Mouse (Mus musculus): ENCODE results near the gene Itpr2. TPM values are rescaled to one million over a fixed set of nuclear protein-coding genes. Genes with fewer than 3 reads are reported as not detected.

The Itpr2 gene
- polyA plus RNA-seq, 1 experiment from 2014 or later = 49.4 TPM

DNA sequence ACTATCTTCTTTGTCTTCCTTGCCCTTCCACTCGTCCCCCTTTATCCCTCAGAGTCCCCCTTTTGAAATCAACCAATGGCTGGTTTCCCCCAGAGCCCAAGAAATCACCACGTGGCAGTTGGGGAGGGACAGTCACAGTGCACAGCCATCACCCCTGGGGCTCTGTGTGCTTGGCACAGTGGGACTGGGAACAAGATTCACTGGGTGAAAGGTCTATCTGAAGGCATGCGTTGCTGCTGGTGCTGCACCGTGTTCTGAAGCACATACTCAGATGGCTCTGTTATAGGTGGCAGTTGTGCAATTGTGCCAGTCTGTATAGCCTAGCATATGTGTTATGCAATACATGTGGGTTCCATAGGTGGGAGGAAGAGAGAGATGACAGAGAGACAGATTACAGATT lies 154.5 kb downstream of the Itpr2 start:
- peaks cover 21% of the 10 kb centered on the region for H3K36me3 ChIP-seq (ENCODE audit: control insufficient read depth, insufficient read depth)
- no peak overlapping the region for H3K9ac ChIP-seq (ENCODE audit: low read length)
- 58% methylated on average over 4 of the region's 4 CpGs for WGBS
- H3K9me3 ChIP-seq (replicated peaks; ENCODE audit: control insufficient read depth, low read length) = 0 out of 2 replicates have a peak, but pooled peaks cover 3% of the 10 kb centered on the region
- no peaks in the 10 kb centered on the region for H3K27me3 ChIP-seq (ENCODE audit: control insufficient read depth, insufficient read depth, low read length)
- peaks cover 4% of the 10 kb centered on the region; the same call in 1 of the 2 replicates for H3K4me1 ChIP-seq (ENCODE audit: control insufficient read depth, insufficient read depth, low read length)
- no peak overlapping the region for H3K4me2 ChIP-seq (ENCODE audit: low read depth, low read length)
- H3K4me3 ChIP-seq (ENCODE audit: low read length) = no peak overlapping the region
- no peak for ATAC-seq (replicated peaks; ENCODE audit: extremely low read depth, insufficient read depth, low FRiP score)
- no peak overlapping the region for H3K27ac ChIP-seq (ENCODE audit: low read length)

GRCm38 (mm10) chr6:146346545-146347195 lies 155.4 kb downstream of the Itpr2 start:
- Histone ChIP-seq H3K4me2 (ENCODE audit: low read depth, low read length) (no peak overlapping the region), H3K9ac (ENCODE audit: low read length) (no peak overlapping the region), H3K27me3 (ENCODE audit: control insufficient read depth, insufficient read depth, low read length) (no peaks in the 10 kb centered on the region), H3K4me1 (ENCODE audit: control insufficient read depth, insufficient read depth, low read length) (peaks cover 4% of the 10 kb centered on the region; the same call in 1 of the 2 replicates), H3K9me3 (replicated peaks; ENCODE audit: control insufficient read depth, low read length) (0 out of 2 replicates have a peak, but pooled peaks cover 3% of the 10 kb centered on the region), H3K4me3 (ENCODE audit: low read length) (no peak overlapping the region), H3K27ac (ENCODE audit: low read length) (no peak overlapping the region), H3K36me3 (ENCODE audit: control insufficient read depth, insufficient read depth) (peaks cover 21% of the 10 kb centered on the region)
- WGBS = 94% methylated on average over 8 of the region's 8 CpGs
- no peak for ATAC-seq (replicated peaks; ENCODE audit: extremely low read depth, insufficient read depth, low FRiP score)

DNA sequence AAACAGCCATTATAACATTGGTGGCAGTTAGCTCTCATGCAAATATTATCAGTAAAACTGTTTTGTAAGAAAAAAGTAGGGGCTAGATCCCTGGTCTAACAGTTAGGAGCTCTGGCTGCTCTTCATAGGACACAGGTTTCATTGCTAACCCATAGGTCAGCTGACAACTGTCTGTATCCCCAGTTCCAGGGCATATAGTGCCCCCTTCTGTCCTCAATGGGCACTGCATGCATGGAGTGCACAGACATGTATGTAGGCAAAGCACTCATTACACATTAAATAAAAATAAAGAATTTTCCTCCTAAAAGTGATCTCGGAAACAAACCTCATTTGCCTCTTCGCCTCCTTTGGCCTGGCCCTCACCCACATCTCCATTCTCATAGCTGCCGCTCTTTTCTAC lies 157.3 kb downstream of the Itpr2 start:
- H3K9ac ChIP-seq (ENCODE audit: low read length) = no peak overlapping the region
- no peak for ATAC-seq (replicated peaks; ENCODE audit: extremely low read depth, insufficient read depth, low FRiP score)
- peaks cover 4% of the 10 kb centered on the region; the same call in 1 of the 2 replicates for H3K4me1 ChIP-seq (ENCODE audit: control insufficient read depth, insufficient read depth, low read length)
- no peaks in the 10 kb centered on the region for H3K9me3 ChIP-seq (replicated peaks; ENCODE audit: control insufficient read depth, low read length)
- no peaks in the 10 kb centered on the region for H3K27me3 ChIP-seq (ENCODE audit: control insufficient read depth, insufficient read depth, low read length)
- no peak overlapping the region for H3K27ac ChIP-seq (ENCODE audit: low read length)
- no peak overlapping the region for H3K4me3 ChIP-seq (ENCODE audit: low read length)
- H3K4me2 ChIP-seq (ENCODE audit: low read depth, low read length) = no peak overlapping the region
- 96% methylated on average over 3 of the region's 3 CpGs for WGBS
- peaks cover 14% of the 10 kb centered on the region for H3K36me3 ChIP-seq (ENCODE audit: control insufficient read depth, insufficient read depth)

DNA sequence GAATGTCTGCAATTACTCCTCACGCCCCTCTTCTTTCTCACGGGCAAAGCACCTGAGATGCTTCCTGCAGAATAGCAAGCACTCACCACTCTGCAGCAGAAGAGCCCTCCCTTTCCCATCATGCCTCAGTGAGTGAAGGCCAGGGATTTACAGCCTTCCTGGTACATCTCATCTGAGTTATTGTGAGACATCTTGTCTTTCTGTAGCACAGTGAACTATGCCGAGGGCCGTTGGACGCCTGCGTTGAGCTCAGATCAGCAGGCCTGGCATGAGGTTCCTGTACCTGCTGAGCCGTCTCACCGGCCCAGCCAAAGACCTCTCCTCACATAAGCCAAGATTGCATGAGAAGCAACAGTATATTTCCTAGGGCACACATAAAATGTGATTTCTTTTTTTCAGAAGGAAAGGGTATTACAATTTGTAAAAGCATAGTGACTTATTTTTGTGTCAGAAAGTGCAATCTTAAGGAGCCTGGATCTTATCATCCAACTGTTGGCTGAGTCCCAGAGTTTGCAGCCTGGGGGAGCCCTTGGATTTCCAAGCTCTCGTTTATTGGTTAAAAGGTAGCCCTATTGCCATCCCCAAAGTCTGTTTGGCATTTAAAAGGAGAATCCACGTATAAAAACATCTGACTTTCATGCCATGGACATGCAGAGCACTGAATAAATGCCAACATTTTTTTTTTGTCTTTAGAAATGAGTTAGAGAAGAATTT lies 158.2 kb downstream of the Itpr2 start:
- no peaks in the 10 kb centered on the region for H3K9me3 ChIP-seq (replicated peaks; ENCODE audit: control insufficient read depth, low read length)
- 58% methylated on average over 10 of the region's 10 CpGs for WGBS

DNA sequence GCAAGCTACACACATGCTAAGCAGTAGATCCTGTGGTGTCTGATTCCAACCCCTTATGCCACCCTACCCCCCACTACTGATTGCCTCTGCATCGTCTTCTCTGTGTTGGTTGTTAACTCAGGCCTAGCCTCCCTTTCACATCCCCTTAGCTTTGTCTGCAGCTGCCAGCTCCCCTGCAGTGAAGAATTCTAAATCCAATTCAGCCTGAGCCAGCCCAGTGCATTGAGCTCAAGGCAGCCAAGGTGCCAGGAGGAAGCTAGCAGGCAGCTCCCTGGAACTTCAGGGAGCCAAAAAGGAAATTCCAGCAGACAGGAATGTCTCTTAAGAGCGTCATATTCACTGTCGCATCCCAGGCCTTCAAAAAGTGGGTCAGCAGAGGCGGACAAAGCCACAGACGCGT lies 159.0 kb downstream of the Itpr2 start:
- Histone ChIP-seq H3K4me1 (ENCODE audit: control insufficient read depth, insufficient read depth, low read length) (peaks cover 4% of the 10 kb centered on the region; the same call in 1 of the 2 replicates), H3K27ac (ENCODE audit: low read length) (no peak overlapping the region), H3K4me3 (ENCODE audit: low read length) (no peak overlapping the region), H3K27me3 (ENCODE audit: control insufficient read depth, insufficient read depth, low read length) (no peaks in the 10 kb centered on the region), H3K4me2 (ENCODE audit: low read depth, low read length) (no peak overlapping the region), H3K9me3 (replicated peaks; ENCODE audit: control insufficient read depth, low read length) (no peaks in the 10 kb centered on the region), H3K9ac (ENCODE audit: low read length) (no peak overlapping the region), H3K36me3 (ENCODE audit: control insufficient read depth, insufficient read depth) (peaks cover 9% of the 10 kb centered on the region)
- 55% methylated on average over 6 of the region's 6 CpGs for WGBS
- no peak for ATAC-seq (replicated peaks; ENCODE audit: extremely low read depth, insufficient read depth, low FRiP score)

More for the DNA sequence above, 158.2 kb downstream of the Itpr2 start:
- Histone ChIP-seq H3K4me1 (ENCODE audit: control insufficient read depth, insufficient read depth, low read length) (peaks cover 4% of the 10 kb centered on the region; the same call in 1 of the 2 replicates), H3K4me3 (ENCODE audit: low read length) (no peak overlapping the region), H3K4me2 (ENCODE audit: low read depth, low read length) (no peak overlapping the region), H3K27me3 (ENCODE audit: control insufficient read depth, insufficient read depth, low read length) (no peaks in the 10 kb centered on the region), H3K36me3 (ENCODE audit: control insufficient read depth, insufficient read depth) (peaks cover 9% of the 10 kb centered on the region), H3K9ac (ENCODE audit: low read length) (no peak overlapping the region), H3K27ac (ENCODE audit: low read length) (no peak overlapping the region)
- ATAC-seq (replicated peaks; ENCODE audit: extremely low read depth, insufficient read depth, low FRiP score) = no peak

GRCm38 (mm10) chr6:146341934-146342333 lies 160.1 kb downstream of the Itpr2 start:
- Histone ChIP-seq H3K27me3 (ENCODE audit: control insufficient read depth, insufficient read depth, low read length) (no peaks in the 10 kb centered on the region), H3K4me3 (ENCODE audit: low read length) (no peak overlapping the region), H3K9me3 (replicated peaks; ENCODE audit: control insufficient read depth, low read length) (no peaks in the 10 kb centered on the region), H3K36me3 (ENCODE audit: control insufficient read depth, insufficient read depth) (peaks cover 9% of the 10 kb centered on the region), H3K4me1 (ENCODE audit: control insufficient read depth, insufficient read depth, low read length) (peaks cover 9% of the 10 kb centered on the region), H3K27ac (ENCODE audit: low read length) (no peak overlapping the region), H3K4me2 (ENCODE audit: low read depth, low read length) (no peak overlapping the region), H3K9ac (ENCODE audit: low read length) (no peak overlapping the region)
- 90% methylated on average over 3 of the region's 3 CpGs for WGBS
- ATAC-seq (replicated peaks; ENCODE audit: extremely low read depth, insufficient read depth, low FRiP score) = no peak

- Histone ChIP-seq H3K4me2 (ENCODE audit: low read depth, low read length) (no peak overlapping the region), H3K36me3 (ENCODE audit: control insufficient read depth, insufficient read depth) (peaks cover 7% of the 10 kb centered on the region), H3K4me1 (ENCODE audit: control insufficient read depth, insufficient read depth, low read length) (peaks cover 9% of the 10 kb centered on the region), H3K9ac (ENCODE audit: low read length) (no peak overlapping the region), H3K27ac (ENCODE audit: low read length) (no peak overlapping the region), H3K9me3 (replicated peaks; ENCODE audit: control insufficient read depth, low read length) (no peaks in the 10 kb centered on the region), H3K4me3 (ENCODE audit: low read length) (no peak overlapping the region), H3K27me3 (ENCODE audit: control insufficient read depth, insufficient read depth, low read length) (no peaks in the 10 kb centered on the region)
- 89% methylated on average over 3 of the region's 3 CpGs for WGBS
- ATAC-seq (replicated peaks; ENCODE audit: extremely low read depth, insufficient read depth, low FRiP score) = no peak
Observed at GRCm38 (mm10) chr6:146341413-146341812, 160.6 kb downstream of the Itpr2 start.

DNA sequence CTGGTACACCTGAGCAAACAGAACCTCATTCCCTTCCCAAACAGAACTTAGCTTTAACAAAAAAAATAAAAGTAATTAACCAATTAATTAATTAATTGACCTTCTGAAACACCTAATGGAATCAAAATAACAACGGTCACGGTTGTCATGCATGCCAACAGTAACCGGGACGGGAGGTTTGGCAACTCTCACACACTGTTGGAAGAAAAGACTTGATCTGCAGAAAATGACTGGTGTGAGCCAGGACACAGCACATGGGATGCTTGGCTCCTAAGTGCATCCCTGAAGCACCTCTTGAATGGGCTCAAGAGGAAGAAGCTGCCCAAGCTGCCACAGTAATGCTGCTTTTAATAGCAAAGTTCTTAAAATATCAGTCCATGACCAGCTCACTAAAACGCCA lies 161.1 kb downstream of the Itpr2 start:
- 86% methylated on average over 5 of the region's 5 CpGs for WGBS
- no peak overlapping the region for H3K4me2 ChIP-seq (ENCODE audit: low read depth, low read length)

GRCm38 (mm10) chr6:146339779-146340178 lies 162.2 kb downstream of the Itpr2 start:
- H3K36me3 ChIP-seq (ENCODE audit: control insufficient read depth, insufficient read depth) = peaks cover 2% of the 10 kb centered on the region
- H3K27me3 ChIP-seq (ENCODE audit: control insufficient read depth, insufficient read depth, low read length) = no peaks in the 10 kb centered on the region
- H3K4me2 ChIP-seq (ENCODE audit: low read depth, low read length) = no peak overlapping the region
- ATAC-seq (replicated peaks; ENCODE audit: extremely low read depth, insufficient read depth, low FRiP score) = no peak; the same call in 1 of the 2 replicates
- no peak overlapping the region for H3K27ac ChIP-seq (ENCODE audit: low read length)
- no peaks in the 10 kb centered on the region for H3K9me3 ChIP-seq (replicated peaks; ENCODE audit: control insufficient read depth, low read length)
- H3K4me1 ChIP-seq (ENCODE audit: control insufficient read depth, insufficient read depth, low read length) = peaks cover 9% of the 10 kb centered on the region
- no peak overlapping the region for H3K4me3 ChIP-seq (ENCODE audit: low read length)
- WGBS = 50% methylated on average over 10 of the region's 10 CpGs
- H3K9ac ChIP-seq (ENCODE audit: low read length) = no peak overlapping the region

More for the DNA sequence above, 161.1 kb downstream of the Itpr2 start:
- Histone ChIP-seq H3K9me3 (replicated peaks; ENCODE audit: control insufficient read depth, low read length) (no peaks in the 10 kb centered on the region), H3K9ac (ENCODE audit: low read length) (no peak overlapping the region), H3K27ac (ENCODE audit: low read length) (no peak overlapping the region), H3K4me1 (ENCODE audit: control insufficient read depth, insufficient read depth, low read length) (peaks cover 9% of the 10 kb centered on the region), H3K36me3 (ENCODE audit: control insufficient read depth, insufficient read depth) (peaks cover 7% of the 10 kb centered on the region), H3K27me3 (ENCODE audit: control insufficient read depth, insufficient read depth, low read length) (no peaks in the 10 kb centered on the region), H3K4me3 (ENCODE audit: low read length) (no peak overlapping the region)
- no peak for ATAC-seq (replicated peaks; ENCODE audit: extremely low read depth, insufficient read depth, low FRiP score)
